Mouse (Mus musculus) embryonic fibroblast, embryonic 13.5 days (primary cell): ENCODE results near the gene Auts2.

Experiments
- CTCF ChIP-seq: IDR thresholded peaks from 2 replicates; pipeline ENCODE4 v1.5.1; 2011; ENCODE audit warnings: mild to moderate bottlenecking, control low read depth, low read length, moderate library complexity, borderline replicate concordance; ENCODE audit not compliant: insufficient read depth
- POLR2A ChIP-seq: IDR thresholded peaks from 2 replicates; pipeline ENCODE4 v1.6.1; 2011; ENCODE audit warnings: low read depth, mild to moderate bottlenecking, control low read depth, low read length, moderate library complexity

DNA sequence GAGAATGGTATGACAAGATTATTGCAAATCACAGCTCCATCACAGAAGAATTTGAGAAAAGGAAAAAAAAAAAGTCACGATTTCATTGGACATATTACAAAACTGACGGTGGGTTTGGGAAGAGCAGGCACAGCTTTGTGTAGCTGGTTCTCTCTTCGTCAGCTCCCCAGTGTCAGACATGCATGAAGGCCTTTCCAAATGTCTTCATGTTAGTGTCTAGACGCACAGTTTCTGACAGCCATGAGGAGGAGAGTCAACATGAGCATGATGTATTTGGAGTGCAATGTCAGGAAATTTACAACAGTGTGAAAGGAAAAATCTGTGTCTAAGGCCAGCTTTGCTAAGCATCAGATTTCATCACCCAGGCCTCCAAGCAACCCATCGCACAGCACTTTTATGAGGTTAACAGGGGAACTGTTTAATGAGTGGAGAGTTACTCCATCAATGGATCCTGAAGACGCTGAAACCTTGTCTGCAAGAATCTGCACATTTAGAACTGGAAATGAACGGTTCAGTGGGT is 534.4 kb downstream of the Auts2 start:
- TF ChIP-seq CTCF, result no peak
- no peak for TF ChIP-seq POLR2A
